Mouse (Mus musculus): Measurements from ENCODE around the gene Grcc10.

Grcc10 gene

DNA sequence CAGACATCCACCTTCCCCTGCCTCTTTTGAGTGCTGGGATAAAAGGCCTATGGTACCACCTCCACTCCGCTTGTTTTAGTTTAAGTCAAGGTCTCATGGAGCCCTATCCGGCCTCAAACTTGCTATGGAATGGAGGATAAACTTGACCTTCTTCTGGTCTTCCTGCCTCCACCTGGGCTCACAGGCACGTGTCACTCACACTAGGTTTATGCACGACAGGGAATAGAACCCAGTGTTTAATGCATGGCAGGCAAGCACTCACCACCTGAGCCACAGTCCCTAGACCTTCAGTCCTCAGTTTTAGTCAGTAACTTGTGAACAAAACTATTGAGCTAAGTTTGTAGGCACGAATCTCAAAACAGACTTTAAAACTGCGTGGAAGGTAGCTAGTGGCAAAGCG, 10.1 kb downstream of the Grcc10 start:
- DNase-seq (ENCODE audit: low spot score), result no peak

DNA sequence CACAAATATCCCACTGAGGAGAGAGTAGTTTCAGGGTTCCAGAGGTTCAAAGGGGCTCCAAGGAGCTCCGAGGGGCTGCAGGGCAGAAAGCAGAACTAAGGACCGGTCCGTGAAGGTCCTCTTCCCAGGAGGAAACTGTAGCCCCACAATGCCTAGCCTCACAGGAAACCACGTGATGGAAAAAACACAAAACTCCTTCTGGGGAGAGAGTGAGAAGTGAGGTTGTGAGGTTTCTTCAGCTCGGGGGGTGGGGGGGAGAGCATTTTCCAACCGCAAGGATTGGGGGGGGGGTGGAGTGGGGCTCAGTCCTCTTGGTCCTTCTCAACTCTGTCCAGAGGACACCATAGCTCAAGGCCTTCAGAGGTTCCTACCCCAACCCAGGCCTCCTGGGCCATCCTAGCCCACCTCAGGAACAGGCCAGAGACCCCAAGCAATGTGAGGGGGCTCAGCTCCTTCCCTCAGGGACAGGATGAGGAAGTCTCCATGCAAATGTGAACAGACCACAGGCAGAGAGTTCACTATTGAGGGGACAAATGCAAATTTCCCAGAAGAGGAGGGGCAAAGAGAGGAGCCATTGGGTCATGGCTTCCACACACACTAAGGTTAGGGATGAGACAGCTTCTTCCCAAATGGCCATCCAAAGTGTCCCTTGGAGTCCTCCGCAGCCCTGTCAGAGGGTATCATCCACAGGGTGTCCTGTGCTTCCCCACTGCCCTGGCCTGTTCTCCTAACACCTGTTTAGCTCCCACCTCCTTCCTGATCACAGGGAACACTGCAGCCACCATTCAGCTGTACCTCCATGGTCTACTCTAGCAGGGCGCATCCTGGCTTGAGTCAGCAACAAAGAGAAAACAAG, 11.1 kb downstream of the Grcc10 start:
- no peak for DNase-seq (ENCODE audit: low spot score)

DNA sequence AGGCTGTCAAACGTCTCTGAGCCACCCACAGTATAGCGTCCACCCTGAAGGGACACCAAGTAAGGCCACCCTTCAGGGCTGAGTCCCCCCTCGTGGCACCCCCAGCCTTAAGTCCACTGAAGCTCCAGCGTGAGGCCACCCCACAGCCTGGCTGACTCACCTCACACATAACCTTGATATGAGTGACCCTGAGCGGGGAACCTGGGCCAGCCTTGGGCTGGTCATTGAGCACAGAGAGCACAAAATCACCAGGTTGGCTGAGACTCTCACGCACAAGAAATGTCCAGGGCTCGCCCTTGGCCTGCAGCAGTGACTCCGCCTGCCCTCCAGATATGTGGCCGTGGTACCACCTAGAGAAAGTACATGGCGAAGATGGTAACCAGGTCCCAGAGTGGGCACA, 12.6 kb downstream of the Grcc10 start:
- DNase-seq (ENCODE audit: low spot score), result no peak

DNA sequence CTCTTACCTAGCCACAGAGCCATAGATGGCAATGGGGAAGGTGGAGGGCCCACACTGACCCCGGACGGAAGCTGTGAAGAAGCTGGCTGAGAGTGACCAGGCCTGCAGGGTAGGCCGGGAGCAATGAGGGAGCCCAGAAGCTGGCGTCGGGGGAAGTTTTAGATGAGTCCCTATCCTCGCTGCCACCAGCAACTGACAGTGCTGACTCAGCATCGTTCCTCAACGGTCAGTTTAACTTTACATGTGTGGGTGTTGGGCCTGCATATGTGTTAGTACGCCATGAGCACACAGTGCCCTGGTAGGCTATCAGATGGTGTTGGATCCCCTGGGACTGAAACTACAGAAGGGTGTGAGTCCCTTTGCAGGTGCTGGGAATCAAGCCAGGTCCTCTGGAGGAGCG, 16.7 kb downstream of the Grcc10 start:
- DNase-seq (ENCODE audit: low spot score), result no peak

DNA sequence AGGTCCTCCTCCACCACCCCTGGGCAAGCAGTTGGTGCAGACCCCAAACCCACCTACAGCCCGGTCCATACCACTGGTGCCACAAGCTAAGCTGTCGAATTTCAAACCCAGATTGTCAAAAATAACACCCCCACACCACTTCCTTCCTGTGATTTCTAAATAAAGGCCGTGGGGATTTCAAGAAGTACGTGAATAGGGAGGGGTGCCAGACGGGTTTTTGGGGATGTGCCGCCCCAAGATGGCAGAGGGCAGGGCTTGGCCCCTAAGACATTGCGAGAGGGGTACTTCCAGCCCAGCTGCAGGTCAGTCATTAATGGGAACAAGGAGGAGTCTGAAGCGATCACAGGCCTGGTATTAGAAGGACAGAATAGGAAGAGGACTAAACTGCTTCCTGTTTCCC, 17.6 kb downstream of the Grcc10 start:
- DNase-seq (ENCODE audit: low spot score), result no peak

DNA sequence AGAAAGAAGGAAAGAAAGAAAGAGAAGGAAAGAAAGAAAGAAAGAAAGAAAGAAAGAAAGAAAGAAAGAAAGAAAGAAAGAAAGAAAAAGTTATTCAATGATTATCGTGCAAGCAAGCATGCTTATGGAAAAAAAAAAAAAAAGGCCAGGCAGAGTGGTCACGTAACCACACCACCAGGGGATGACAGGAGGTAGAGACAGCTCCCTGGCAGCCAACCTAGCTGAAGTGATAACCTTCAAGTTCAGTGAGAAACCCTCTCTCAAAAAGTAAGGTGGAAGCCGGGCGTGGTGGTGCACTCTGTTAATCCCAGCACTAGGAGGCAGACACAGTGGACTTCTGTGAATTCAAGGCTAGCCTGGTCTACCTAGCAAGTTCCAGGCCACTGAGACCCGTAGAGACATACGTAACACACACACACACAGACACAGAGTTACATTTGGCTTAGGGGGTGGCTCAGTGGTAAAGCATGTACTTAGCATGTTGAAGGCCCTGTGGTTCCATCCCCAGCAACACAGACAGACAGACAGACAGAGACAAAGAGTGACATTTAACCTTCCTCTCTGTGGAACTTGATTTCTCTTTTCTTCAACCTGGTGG, 18.2 kb downstream of the Grcc10 start:
- no peak for DNase-seq (ENCODE audit: low spot score)

DNA sequence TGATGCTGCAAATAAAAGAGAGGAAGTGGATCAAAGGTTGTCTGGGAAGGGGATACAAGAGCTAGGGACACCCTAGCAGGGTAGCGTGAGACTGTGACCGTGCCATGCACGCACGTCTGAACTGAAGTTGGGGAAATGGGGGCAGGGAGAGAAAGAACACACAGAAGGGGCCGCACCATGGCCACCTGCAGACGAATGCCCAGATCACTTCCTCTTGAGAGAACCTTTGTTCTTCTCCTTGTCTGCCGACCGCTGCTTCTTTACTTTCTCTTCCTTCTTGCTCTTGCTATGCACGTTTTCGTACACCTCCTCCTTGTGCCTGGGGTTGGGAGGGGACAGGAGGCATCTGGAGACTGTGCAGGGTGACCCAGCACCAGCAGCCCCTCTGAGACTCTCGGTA, 20.3 kb downstream of the Grcc10 start:
- no peak for DNase-seq (ENCODE audit: low spot score)

DNA sequence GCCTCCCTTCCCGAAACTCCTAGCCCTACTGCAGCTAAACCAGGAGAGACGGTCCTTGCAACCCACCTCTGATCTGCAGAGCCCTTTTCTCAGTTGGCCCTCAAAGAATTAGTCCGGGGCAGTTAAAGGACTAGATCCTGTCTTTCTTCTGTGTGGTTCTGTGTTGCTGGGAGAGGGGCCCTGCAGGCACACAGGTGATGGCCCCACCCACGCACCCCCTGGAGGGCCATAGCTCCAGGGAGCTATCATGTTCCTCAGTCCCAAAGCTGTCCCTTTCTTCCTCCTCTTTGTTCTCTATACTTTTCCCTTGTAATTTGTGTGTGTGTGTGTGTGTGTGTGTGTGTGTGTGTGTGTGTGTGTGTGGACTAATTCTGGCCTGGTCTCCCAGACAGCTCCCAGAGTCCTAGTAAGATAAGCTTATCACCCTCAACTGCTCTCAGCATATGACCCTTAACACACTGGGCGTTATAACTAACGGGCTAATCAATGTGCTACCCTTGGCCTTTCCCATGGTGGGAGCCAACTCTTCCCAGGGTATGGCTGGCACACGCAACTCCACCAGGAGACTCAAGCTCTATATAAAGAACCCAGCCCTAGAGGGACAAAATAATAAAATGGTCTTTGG, 21.7 kb downstream of the Grcc10 start:
- no peak for DNase-seq (ENCODE audit: low spot score)

DNA sequence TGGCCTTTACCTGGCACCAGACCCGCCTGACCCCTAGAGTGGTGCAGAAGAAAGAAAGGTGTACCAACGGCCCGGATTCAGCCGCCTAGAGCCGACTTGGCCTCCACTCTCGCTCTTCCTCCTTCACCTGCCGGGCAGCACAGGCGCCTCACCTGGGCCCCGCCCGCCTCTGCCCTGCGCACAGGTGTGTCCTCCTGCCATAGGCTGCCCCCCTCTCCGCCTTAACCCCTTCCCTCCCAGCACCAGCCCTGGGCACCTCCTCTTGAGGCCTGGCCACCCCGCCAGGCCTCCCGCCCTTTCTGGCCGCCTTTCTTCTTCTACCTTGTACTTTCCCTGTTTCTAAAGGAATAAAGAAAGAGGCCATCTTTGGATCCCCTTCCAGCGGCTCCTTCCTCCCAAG, 22.5 kb downstream of the Grcc10 start:
- DNase-seq (ENCODE audit: low spot score), result no peak

DNA sequence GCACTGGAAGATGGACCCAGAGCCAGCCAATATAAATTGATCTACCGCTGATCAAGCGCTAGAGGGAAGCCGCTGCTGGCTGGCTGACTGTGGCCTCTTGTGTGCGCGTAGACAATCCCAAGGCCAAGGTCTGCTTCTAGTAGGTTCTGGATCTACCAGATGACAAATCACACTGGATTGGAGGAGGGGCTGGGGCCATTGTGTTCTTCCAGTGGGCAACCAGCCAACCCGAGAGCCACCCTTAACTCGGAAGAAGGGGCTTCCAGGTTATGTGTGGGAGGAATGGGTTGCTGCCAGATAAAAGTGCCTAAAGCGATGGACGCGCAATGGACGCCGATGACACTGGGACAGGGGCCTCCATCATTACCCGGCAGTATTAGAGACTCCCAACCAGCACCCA, 23.2 kb downstream of the Grcc10 start:
- DNase-seq (ENCODE audit: low spot score), result no peak

DNA sequence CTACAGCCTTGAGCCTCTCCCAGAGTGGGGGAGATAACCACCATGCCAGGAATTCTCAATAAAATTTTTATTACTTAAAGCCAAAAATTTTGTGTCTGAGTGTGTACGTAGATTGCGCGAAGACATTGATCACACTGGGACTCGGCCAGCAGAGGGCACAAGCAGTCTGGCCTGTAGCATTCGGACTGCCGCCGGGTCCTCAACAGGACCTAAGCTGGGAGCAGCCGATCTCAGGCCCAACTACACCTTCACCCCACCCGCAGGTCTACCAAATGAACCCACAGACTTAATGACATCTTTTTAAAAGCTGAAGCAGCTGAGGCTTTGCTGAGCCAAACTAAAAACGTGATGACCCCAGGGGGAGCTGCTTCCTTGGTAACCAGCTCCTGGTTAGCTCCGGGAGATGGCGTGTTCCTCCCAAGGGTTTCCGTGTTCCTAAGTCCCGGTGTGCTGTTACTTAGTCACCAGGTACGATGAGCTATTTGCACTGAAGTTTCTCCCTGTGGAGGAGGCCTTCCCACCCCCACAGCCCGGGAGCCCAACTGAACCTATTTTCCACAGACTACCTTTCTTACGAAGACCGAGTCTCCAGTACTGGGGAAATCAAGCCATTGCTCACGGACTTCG, 24.2 kb downstream of the Grcc10 start:
- no peak for DNase-seq (ENCODE audit: low spot score)

DNA sequence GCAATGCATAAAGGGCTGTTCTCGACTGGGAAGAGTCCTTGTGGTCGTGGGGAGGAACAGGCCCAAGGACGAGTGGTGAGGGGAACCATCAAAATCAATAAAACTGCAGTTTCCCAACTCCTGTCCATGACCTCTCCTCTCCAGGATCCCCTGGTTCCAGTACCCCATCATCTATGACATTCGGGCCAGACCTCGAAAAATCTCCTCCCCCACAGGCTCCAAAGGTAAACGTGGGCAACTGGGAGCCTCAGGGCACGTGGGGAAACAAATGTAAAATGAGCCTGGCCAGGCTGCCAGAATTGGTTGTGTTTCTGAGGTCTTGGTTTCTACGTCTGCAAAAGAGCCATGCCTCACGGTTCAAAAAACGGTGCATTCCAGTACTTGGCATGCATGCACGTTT, 28.3 kb downstream of the Grcc10 start:
- DNase-seq (ENCODE audit: low spot score), result no peak

DNA sequence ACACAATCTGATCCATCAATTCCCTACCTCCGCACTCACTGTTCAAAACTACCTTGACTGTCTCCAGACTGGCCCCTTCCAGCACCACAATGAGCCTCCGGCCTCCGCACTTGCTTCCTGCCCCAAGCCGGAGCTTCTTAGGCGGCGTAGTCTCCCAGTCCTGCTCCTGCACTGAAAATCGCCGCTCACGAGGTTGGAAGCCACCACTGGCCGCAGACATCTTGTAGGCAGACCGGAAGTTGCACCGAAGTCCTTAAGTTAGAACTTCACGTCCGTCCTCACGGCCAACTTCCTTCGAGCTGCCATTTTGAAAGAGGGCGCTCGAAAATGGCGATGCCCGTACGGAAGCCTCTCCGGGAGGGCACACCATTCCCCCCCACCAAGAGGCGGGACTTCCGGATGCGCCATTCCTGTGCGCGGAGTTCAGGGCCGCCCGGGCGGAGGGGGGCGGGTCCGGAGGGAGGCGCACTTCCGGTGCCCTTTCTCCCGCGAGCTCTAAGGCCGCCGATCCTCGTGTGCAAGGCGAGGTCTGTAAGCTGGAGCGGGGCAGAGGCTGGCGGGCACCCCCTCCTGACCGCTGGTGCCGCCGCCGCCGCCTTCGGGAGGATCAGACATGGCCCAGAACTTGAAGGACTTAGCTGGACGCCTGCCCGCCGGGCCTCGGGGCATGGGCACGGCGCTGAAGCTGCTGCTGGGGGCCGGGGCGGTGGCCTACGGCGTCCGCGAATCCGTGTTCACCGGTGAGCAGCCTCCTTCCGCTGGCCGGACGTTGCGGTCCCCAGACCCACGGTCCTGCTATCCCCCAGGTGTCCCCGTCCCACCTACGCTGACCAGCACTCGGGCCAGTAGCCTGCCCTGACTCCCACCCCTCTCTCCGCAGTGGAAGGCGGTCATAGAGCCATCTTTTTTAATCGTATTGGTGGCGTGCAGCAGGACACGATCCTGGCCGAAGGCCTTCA, 29.1 kb downstream of the Grcc10 start, which contains the start of the genes Emg1 and Phb2:
Emg1 (minus strand) TSS at position 355 of the 959 bp plus-strand sequence.
Phb2 (plus strand) TSS at position 513 of the 959 bp plus-strand sequence.
- DNase-seq (ENCODE audit: low spot score), result peak; percentile 92

DNA sequence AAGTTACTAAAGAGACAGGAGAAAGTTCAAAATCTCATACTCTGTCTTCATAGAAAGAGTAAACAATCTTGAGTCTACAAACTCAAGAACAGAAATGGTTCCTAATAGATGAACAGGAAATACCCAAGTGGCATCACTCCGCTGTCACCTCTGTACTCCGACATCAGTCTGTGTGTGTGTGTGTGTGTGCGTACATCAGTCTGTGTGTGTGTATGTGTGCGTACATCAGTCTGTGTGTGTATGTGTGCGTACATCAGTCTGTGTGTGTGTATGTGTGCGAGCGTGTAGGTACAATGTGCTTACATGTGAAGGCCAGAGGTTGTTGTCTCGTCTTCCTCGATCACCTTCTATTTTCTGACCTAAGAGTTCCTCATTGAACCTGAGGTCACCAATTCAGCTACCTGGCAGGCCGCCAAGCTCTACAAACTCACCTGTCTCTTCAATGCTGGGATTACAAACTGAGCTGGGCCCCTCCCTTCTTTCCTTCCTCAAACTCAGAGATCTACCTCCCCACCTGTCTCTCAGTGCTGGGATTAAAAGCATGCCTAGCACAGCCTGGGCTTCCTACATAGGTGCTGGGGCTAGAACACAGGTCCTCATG, 32.8 kb downstream of the Grcc10 start:
- no peak for DNase-seq (ENCODE audit: low spot score)

DNA sequence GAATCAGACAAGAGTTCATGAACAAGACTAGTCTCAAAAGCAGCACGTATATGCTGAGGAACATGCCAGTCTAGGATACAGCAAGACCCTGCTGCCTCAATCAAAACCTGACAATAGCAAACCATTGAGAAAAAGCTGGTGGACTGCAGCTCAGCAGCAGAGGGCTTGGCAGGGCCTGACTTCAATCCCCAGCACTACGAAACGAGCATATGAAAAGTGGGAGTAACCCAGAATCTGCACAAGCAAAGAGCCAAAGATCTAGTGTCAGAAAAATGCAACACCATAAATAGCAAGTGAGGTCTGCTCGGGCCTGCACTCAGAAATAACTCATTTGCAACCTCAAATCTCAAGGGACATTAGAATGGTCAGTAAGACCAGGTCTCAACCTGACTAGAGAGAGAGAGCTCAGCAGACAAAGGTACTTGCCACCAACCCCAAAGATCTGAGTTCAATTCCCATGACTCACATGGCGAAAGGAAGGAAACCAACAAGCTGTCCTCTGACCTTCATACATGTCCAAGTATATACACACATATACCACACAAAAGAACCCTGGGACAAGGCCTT, 35.0 kb downstream of the Grcc10 start:
- no peak for DNase-seq (ENCODE audit: low spot score)

DNA sequence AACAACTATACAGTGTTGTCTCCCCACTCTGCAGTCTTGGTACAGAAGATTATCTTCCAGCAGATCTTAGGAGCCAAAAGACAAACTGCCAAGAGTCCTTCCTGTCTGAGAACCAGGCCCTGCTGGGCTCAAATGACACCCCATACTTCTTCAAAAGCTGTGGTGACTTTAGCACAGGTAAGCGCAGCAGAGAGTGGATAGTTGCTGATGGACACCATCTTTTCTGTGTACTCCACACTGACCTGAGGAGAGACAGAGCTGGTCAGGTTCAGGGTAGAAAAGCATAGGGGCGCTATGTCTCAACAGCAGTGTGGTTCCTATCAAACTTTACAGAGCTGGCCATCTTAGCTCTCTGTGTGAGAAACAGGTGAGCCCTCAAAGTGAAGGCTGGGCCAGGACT, 36.8 kb downstream of the Grcc10 start:
- no peak for DNase-seq (ENCODE audit: low spot score)

DNA sequence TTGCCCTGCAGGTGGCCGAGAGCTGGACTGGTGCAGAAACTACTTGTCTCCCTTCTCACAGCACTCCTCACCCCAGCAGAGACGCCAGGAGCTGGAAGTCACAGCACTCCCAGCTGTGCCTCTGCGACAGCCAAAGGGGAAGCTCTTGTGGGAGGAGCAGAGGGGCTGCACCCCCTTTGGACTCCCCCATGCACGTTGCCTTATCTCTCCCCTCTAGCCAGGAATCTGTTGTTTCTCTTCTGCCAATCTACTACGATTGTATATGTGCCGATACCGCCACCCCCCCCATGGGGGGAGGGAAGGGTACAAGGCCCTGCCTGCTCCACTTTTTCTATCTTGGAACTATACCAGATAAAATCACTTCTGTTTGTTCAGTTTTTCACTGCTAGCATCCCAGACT, 37.4 kb downstream of the Grcc10 start:
- no peak for DNase-seq (ENCODE audit: low spot score)

DNA sequence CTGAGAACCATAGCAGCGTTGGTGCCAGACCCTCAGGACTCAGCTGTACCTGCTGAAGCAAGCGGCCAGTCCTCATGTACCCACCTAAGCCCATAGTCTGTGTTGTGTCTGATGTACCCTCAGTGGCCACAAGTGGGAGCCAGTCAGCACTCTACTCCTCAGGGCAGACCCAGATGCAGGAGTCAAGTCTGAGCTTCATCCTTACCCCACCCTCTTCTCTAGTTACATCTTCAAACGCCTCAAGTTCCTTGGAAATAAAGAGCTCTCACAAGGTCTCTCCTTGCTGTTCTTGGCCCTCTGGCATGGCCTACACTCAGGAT, 38.4 kb downstream of the Grcc10 start:
- no peak for DNase-seq (ENCODE audit: low spot score)

DNA sequence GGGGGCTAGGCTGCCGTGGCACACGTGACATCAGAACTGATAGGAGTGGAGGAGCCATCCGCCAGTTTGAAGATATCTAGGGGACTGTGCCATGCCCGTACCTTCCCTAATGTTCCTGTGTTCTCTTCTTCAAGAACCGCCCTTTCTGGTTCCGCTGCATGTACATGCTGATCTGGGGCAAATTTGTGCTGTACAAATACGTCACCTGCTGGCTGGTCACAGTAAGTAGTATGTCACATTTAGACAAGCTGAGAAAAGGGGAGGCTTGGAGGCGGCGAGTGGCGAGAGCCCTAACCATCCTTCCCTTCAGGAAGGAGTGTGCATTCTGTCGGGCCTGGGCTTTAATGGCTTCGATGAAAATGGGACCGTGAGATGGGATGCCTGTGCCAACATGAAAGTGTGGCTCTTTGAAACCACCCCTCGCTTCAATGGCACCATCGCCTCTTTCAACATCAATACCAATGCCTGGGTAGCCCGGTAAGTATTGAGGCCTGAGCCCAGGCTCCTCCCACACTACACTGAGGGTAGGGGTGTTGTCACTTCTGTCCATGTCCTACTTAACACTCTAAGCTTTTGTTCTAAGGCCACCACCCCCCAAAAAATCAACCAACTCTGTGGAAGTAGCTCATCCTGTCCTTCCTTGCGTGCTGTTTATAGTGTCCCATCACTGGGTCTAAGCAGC, 38.9 kb downstream of the Grcc10 start:
- DNase-seq (ENCODE audit: low spot score), result no peak

DNA sequence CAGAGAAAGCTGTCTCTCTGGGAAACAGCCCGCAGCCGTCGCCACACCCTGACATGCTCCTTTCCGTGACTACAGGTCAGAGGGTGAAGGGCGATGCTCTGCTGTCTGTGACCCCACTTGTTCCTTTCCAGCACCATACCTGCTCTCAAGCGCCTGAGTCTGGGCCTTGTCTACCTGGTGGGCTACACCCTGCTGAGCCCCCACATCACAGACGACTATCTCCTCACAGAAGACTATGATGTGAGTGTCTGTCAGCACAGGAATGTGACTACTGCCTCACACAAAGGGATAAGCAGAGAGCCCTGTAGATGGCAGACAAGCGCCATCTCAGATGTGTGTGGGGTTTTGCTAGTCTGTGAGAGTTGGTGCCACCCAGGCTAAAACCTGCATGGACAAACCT, 39.8 kb downstream of the Grcc10 start:
- DNase-seq (ENCODE audit: low spot score), result no peak

All from layer of hippocampus, adult 9-10 months (tissue).